Mouse (Mus musculus): Measurements from ENCODE around the gene Cep131. TPM values are rescaled to one million over a fixed set of nuclear protein-coding genes. Genes with fewer than 3 reads are reported as not detected.
A peak's percentile ranks its signal among the peaks of the same experiment; 100 is the strongest.

The Cep131 gene
- polyA plus RNA-seq, 1 experiment from 2014 or later, result 51.9 TPM

- Histone ChIP-seq H3K9ac (ENCODE audit: low read length) (peak overlapping the region; percentile 94), H3K9me3 (ENCODE audit: control insufficient read depth, low read length) (no peaks in the 10 kb centered on the region), H3K27ac (ENCODE audit: low read depth, low read length) (peak overlapping the region; percentile 73), H3K4me3 (ENCODE audit: low read depth, low read length) (peak overlapping the region; percentile 84), H3K27me3 (ENCODE audit: control insufficient read depth, insufficient read depth, low read length) (no peaks in the 10 kb centered on the region), H3K36me3 (ENCODE audit: control insufficient read depth, insufficient read depth, low read length) (no peaks in the 10 kb centered on the region; the same call in 1 of the 2 replicates), H3K4me1 (replicated peaks; ENCODE audit: control insufficient read depth, insufficient read depth, low read length) (peaks cover 10% of the 10 kb centered on the region), H3K4me2 (ENCODE audit: low read depth, low read length, severe bottlenecking) (peak overlapping the region; percentile 90)
- DNase-seq (ENCODE audit: low spot score) (no peak), ATAC-seq (replicated peaks; ENCODE audit: low FRiP score) (peak; percentile 10; the same call in 1 of the 2 replicates)
- under 1% methylated on average over 25 of the region's 25 CpGs for WGBS
Observed at GRCm38 (mm10) chr11:120085891-120086627, 568 bp downstream of the Cep131 start.

GRCm38 (mm10) chr11:120080282-120080681 is 6.3 kb downstream of the Cep131 start:
- H3K9me3 ChIP-seq (ENCODE audit: control insufficient read depth, low read length), result no peaks in the 10 kb centered on the region
- no peak overlapping the region for H3K4me3 ChIP-seq (ENCODE audit: low read depth, low read length)
- H3K9ac ChIP-seq (ENCODE audit: low read length), result no peak overlapping the region
- ATAC-seq (replicated peaks; ENCODE audit: low FRiP score) (no peak), DNase-seq (ENCODE audit: low spot score) (no peak)
- H3K36me3 ChIP-seq (ENCODE audit: control insufficient read depth, insufficient read depth, low read length), result no peaks in the 10 kb centered on the region; the same call in 1 of the 2 replicates
- WGBS, result 92% methylated on average over 6 of the region's 6 CpGs
- no peak overlapping the region for H3K4me2 ChIP-seq (ENCODE audit: low read depth, low read length, severe bottlenecking)
- peaks cover 1% of the 10 kb centered on the region for H3K4me1 ChIP-seq (replicated peaks; ENCODE audit: control insufficient read depth, insufficient read depth, low read length)
- no peaks in the 10 kb centered on the region for H3K27me3 ChIP-seq (ENCODE audit: control insufficient read depth, insufficient read depth, low read length)
- no peak overlapping the region for H3K27ac ChIP-seq (ENCODE audit: low read depth, low read length)

- Histone ChIP-seq H3K27ac (ENCODE audit: low read depth, low read length) (no peak overlapping the region), H3K9ac (ENCODE audit: low read length) (no peak overlapping the region), H3K4me2 (ENCODE audit: low read depth, low read length, severe bottlenecking) (no peak overlapping the region), H3K36me3 (ENCODE audit: control insufficient read depth, insufficient read depth, low read length) (peaks cover 4% of the 10 kb centered on the region; the same call in 1 of the 2 replicates), H3K4me3 (ENCODE audit: low read depth, low read length) (no peak overlapping the region), H3K9me3 (ENCODE audit: control insufficient read depth, low read length) (no peaks in the 10 kb centered on the region), H3K27me3 (ENCODE audit: control insufficient read depth, insufficient read depth, low read length) (no peaks in the 10 kb centered on the region), H3K4me1 (replicated peaks; ENCODE audit: control insufficient read depth, insufficient read depth, low read length) (no peaks in the 10 kb centered on the region)
- no peak for ATAC-seq (replicated peaks; ENCODE audit: low FRiP score)
- no peak for DNase-seq (ENCODE audit: low spot score)
- WGBS, result 85% methylated on average over 3 of the region's 3 CpGs
Observed at GRCm38 (mm10) chr11:120076191-120076590, 10.4 kb downstream of the Cep131 start.

- no peak overlapping the region for H3K4me3 ChIP-seq (ENCODE audit: low read depth, low read length)
- 87% methylated on average over 9 of the region's 9 CpGs for WGBS
- H3K9me3 ChIP-seq (ENCODE audit: control insufficient read depth, low read length), result no peaks in the 10 kb centered on the region
- no peak overlapping the region for H3K9ac ChIP-seq (ENCODE audit: low read length)
- H3K36me3 ChIP-seq (ENCODE audit: control insufficient read depth, insufficient read depth, low read length), result peaks cover 5% of the 10 kb centered on the region; the same call in 1 of the 2 replicates
- DNase-seq (ENCODE audit: low spot score) (no peak), ATAC-seq (replicated peaks; ENCODE audit: low FRiP score) (no peak)
- H3K4me1 ChIP-seq (replicated peaks; ENCODE audit: control insufficient read depth, insufficient read depth, low read length), result no peaks in the 10 kb centered on the region
- no peaks in the 10 kb centered on the region for H3K27me3 ChIP-seq (ENCODE audit: control insufficient read depth, insufficient read depth, low read length)
- no peak overlapping the region for H3K27ac ChIP-seq (ENCODE audit: low read depth, low read length)
- no peak overlapping the region for H3K4me2 ChIP-seq (ENCODE audit: low read depth, low read length, severe bottlenecking)
Observed at GRCm38 (mm10) chr11:120072986-120073647, 13.5 kb downstream of the Cep131 start.

GRCm38 (mm10) chr11:120071731-120072320 is 14.8 kb downstream of the Cep131 start:
- ATAC-seq (replicated peaks; ENCODE audit: low FRiP score), result no peak
- Histone ChIP-seq H3K4me3 (ENCODE audit: low read depth, low read length) (no peak overlapping the region), H3K27ac (ENCODE audit: low read depth, low read length) (no peak overlapping the region), H3K36me3 (ENCODE audit: control insufficient read depth, insufficient read depth, low read length) (peaks cover 7% of the 10 kb centered on the region; the same call in 1 of the 2 replicates), H3K9ac (ENCODE audit: low read length) (no peak overlapping the region), H3K27me3 (ENCODE audit: control insufficient read depth, insufficient read depth, low read length) (no peaks in the 10 kb centered on the region), H3K4me2 (ENCODE audit: low read depth, low read length, severe bottlenecking) (no peak overlapping the region), H3K9me3 (ENCODE audit: control insufficient read depth, low read length) (no peaks in the 10 kb centered on the region), H3K4me1 (replicated peaks; ENCODE audit: control insufficient read depth, insufficient read depth, low read length) (no peaks in the 10 kb centered on the region)
- no peak for DNase-seq (ENCODE audit: low spot score)
- WGBS, result 82% methylated on average over 7 of the region's 7 CpGs

- H3K36me3 ChIP-seq (ENCODE audit: control insufficient read depth, insufficient read depth, low read length), result peaks cover 7% of the 10 kb centered on the region; the same call in 1 of the 2 replicates
- H3K4me2 ChIP-seq (ENCODE audit: low read depth, low read length, severe bottlenecking), result no peak overlapping the region
- no peaks in the 10 kb centered on the region for H3K9me3 ChIP-seq (ENCODE audit: control insufficient read depth, low read length)
- no peaks in the 10 kb centered on the region for H3K27me3 ChIP-seq (ENCODE audit: control insufficient read depth, insufficient read depth, low read length)
- no peak overlapping the region for H3K4me3 ChIP-seq (ENCODE audit: low read depth, low read length)
- 59% methylated on average over 12 of the region's 12 CpGs for WGBS
- no peak overlapping the region for H3K9ac ChIP-seq (ENCODE audit: low read length)
- H3K4me1 ChIP-seq (replicated peaks; ENCODE audit: control insufficient read depth, insufficient read depth, low read length), result no peaks in the 10 kb centered on the region
- DNase-seq (ENCODE audit: low spot score) (no peak), ATAC-seq (replicated peaks; ENCODE audit: low FRiP score) (no peak)
- H3K27ac ChIP-seq (ENCODE audit: low read depth, low read length), result no peak overlapping the region
Observed at GRCm38 (mm10) chr11:120071065-120071464, 15.6 kb downstream of the Cep131 start.

- no peaks in the 10 kb centered on the region for H3K27me3 ChIP-seq (ENCODE audit: control insufficient read depth, insufficient read depth, low read length)
- no peaks in the 10 kb centered on the region for H3K9me3 ChIP-seq (ENCODE audit: control insufficient read depth, low read length)
- H3K4me3 ChIP-seq (ENCODE audit: low read depth, low read length), result no peak overlapping the region
- H3K36me3 ChIP-seq (ENCODE audit: control insufficient read depth, insufficient read depth, low read length), result peaks cover 7% of the 10 kb centered on the region; the same call in 1 of the 2 replicates
- 93% methylated on average over 27 of the region's 27 CpGs for WGBS
- ATAC-seq (replicated peaks; ENCODE audit: low FRiP score) (no peak), DNase-seq (ENCODE audit: low spot score) (no peak)
- no peak overlapping the region for H3K4me2 ChIP-seq (ENCODE audit: low read depth, low read length, severe bottlenecking)
- no peak overlapping the region for H3K27ac ChIP-seq (ENCODE audit: low read depth, low read length)
- H3K4me1 ChIP-seq (replicated peaks; ENCODE audit: control insufficient read depth, insufficient read depth, low read length), result no peaks in the 10 kb centered on the region
- no peak overlapping the region for H3K9ac ChIP-seq (ENCODE audit: low read length)
Observed at GRCm38 (mm10) chr11:120070286-120070930, 16.2 kb downstream of the Cep131 start.

- H3K4me1 ChIP-seq (replicated peaks; ENCODE audit: control insufficient read depth, insufficient read depth, low read length), result no peaks in the 10 kb centered on the region
- DNase-seq (ENCODE audit: low spot score), result no peak
- H3K27ac ChIP-seq (ENCODE audit: low read depth, low read length), result no peak overlapping the region
- H3K4me2 ChIP-seq (ENCODE audit: low read depth, low read length, severe bottlenecking), result no peak overlapping the region
- H3K9ac ChIP-seq (ENCODE audit: low read length), result no peak overlapping the region
- no peak overlapping the region for H3K4me3 ChIP-seq (ENCODE audit: low read depth, low read length)
- ATAC-seq (replicated peaks; ENCODE audit: low FRiP score), result no peak
- 66% methylated on average over 11 of the region's 11 CpGs for WGBS
- H3K27me3 ChIP-seq (ENCODE audit: control insufficient read depth, insufficient read depth, low read length), result no peaks in the 10 kb centered on the region
- peaks cover 7% of the 10 kb centered on the region; the same call in 1 of the 2 replicates for H3K36me3 ChIP-seq (ENCODE audit: control insufficient read depth, insufficient read depth, low read length)
- no peaks in the 10 kb centered on the region for H3K9me3 ChIP-seq (ENCODE audit: control insufficient read depth, low read length)
Observed at GRCm38 (mm10) chr11:120069261-120069660, 17.4 kb downstream of the Cep131 start.

Measured in forebrain, embryonic 11.5 days (tissue).